Mouse (Mus musculus): Measurements from ENCODE around the gene Timm29.

DNA sequence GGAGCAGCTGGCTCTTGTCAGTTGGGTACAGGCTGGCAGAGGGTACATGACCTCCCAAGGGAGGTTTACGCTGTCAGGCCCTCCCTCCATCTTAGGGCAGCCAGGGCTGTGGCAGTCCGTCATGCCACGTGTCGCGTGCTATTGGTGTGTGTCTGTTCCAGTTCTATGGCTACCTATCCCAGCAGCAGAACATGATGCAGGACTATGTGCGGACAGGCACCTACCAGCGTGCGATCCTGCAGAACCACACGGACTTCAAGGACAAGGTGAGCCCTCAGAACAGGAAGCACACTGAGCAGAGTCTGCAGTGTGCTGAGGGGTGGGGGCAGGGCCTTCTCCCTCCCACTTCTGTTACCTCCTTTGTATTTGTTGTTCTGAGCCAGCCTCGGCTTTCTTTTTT lies 17.3 kb upstream of the Timm29 start:
- TF ChIP-seq POLR2A (IDR thresholded peaks at IDR 0.05; ENCODE audit: control insufficient read depth, low read depth, low read length) = no peak
- TF ChIP-seq CTCF (IDR thresholded peaks at IDR 0.05; ENCODE audit: control insufficient read depth, insufficient read depth, insufficient replicate concordance, low read depth, low read length) = no peak
